Mouse (Mus musculus) hindbrain, embryonic 10.5 days (tissue): Measurements from ENCODE around the gene Relch. TPM values are rescaled to one million over a fixed set of nuclear protein-coding genes. Genes with fewer than 3 reads are reported as not detected.
"Not testable (repeated sequence)": the region's sequence is repeated elsewhere in the genome, so short reads cannot be mapped to it uniquely, and the experiment has no call there.

ENCODE experiments used
- DNase-seq: peaks from one replicate; pipeline ENCODE4 v3.0.0-alpha.2; 2017; ENCODE audit warnings: low spot score
- H3K27ac ChIP-seq: fragments of 300-500 bp; sonication (generic); 2 replicates; pipeline ENCODE4 v1.5.1; 2016; ENCODE audit warnings: mild to moderate bottlenecking, moderate library complexity
- H3K27me3 ChIP-seq: fragments of 300-500 bp; sonication (generic); 2 replicates; pipeline ENCODE4 v1.6.1; 2016; ENCODE audit warnings: mild to moderate bottlenecking; ENCODE audit not compliant: poor library complexity, insufficient read depth, severe bottlenecking
- H3K36me3 ChIP-seq: fragments of 300-500 bp; sonication (generic); 2 replicates; pipeline ENCODE4 v1.6.1; 2016; ENCODE audit warnings: mild to moderate bottlenecking, moderate library complexity
- H3K4me1 ChIP-seq: fragments of 300-500 bp; sonication (generic); replicated peaks from 2 replicates; pipeline ENCODE4 v1.6.1; 2016; ENCODE audit warnings: mild to moderate bottlenecking
- H3K4me3 ChIP-seq: fragments of 300-500 bp; sonication (generic); 2 replicates; pipeline ENCODE4 v1.5.1; 2016; ENCODE audit warnings: mild to moderate bottlenecking, moderate library complexity
- H3K9me3 ChIP-seq: fragments of 300-500 bp; sonication (generic); 2 replicates; pipeline ENCODE4 v1.6.1; 2016; ENCODE audit warnings: mild to moderate bottlenecking, moderate library complexity
- WGBS: fragments of 180-500 bp; shearing (Covaris S2); methylation state at CpG from one replicate; pipeline ENCODE4 v1.1.7; 2016; 5-methylcytosine and 5-hydroxymethylcytosine counted together
- polyA plus RNA-seq: library from polyadenylated mRNA; unstranded; fragments of >200 nt; fragmentation: Nextera tagmentation; extraction: Ambion mirVana; gene quantifications from 2 replicates; pipeline ENCODE4 v1.2.1, GENCODE M21; 2016

Gene Relch
- polyA plus RNA-seq, 1 experiment from 2014 or later: 29.2 TPM

DNA sequence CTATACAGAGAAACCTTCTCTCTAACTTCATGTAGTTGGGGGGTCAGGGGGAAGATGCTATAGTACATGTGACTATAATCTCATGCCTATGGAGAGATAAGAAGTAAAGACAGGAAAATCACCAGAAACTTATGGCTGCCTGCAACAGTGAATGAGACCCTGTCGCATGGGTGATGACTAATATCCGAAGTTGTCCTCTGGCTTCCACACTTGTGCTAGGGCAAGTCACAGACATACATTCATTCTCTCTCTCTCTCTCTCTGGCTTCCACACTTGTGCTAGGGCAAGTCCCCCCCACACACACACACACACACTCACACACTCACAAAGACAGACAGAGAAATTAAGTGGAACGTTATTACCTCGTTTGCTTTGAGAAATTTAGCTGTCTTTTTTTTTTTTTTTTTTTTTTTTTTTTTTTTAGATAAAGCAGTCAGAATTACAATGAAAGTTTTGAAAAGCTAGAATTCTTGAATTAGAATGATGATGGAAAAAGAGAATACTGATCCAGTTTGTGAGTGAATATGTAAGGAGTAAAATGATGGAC lies 37.4 kb downstream of the Relch start:
- Histone ChIP-seq H3K4me1 (no peaks in the 10 kb centered on the region), H3K36me3 (peaks cover 20% of the 10 kb centered on the region), H3K9me3 (no peaks in the 10 kb centered on the region), H3K27ac (no peak overlapping the region), H3K27me3 (no peaks in the 10 kb centered on the region), H3K4me3 (no peak overlapping the region)
- WGBS: 91% methylated on average over 4 of the region's 4 CpGs
- DNase-seq: no peak

DNA sequence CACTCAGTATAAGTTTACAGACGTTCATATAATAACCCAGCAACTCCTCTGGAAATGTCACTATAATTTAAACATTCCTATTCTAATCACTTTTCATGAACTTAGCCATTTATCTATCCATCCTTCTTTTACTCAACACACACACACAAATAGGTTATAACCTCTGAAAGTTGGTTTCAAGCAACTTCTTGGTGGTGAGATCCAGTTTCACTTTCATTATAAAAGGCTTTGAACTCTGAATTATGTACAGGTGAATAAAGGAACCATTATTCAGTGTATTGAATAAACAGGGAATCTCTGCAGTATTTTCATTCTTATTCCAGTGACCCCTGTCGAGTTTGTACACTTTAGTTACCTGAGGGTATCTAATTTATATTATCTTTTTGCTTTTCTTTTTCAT lies 45.8 kb downstream of the Relch start:
- H3K27me3 ChIP-seq: no peaks in the 10 kb centered on the region
- peaks cover 38% of the 10 kb centered on the region for H3K36me3 ChIP-seq
- no peak for DNase-seq
- no peak overlapping the region for H3K4me3 ChIP-seq
- no peak overlapping the region for H3K27ac ChIP-seq
- 87% methylated on average over 2 of the region's 2 CpGs for WGBS
- H3K9me3 ChIP-seq: no peaks in the 10 kb centered on the region
- no peaks in the 10 kb centered on the region for H3K4me1 ChIP-seq

DNA sequence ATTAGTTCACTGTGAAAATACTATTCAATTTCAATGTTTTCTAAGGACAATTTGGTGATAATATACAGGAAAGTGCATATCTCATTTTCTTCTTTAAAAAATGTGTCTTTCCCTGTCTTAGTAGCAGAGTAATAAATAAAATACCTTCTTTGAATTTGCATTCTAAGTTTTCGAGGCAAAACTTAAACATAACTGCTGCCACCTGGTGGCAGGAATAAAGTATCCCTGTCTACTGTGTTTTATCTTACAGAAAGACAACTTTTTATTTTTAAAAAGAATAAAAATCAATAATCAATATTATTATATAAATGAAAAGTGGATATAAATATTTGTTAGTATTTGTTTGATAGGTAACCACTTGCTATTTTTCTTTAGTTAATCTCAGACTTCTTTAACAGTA lies 47.6 kb downstream of the Relch start:
- Histone ChIP-seq H3K4me3 (no peak overlapping the region), H3K9me3 (no peaks in the 10 kb centered on the region), H3K27me3 (no peaks in the 10 kb centered on the region), H3K36me3 (peaks cover 42% of the 10 kb centered on the region), H3K27ac (no peak overlapping the region), H3K4me1 (no peaks in the 10 kb centered on the region)
- no peak for DNase-seq
- WGBS: 59% methylated on average over 1 of the region's 1 CpGs

DNA sequence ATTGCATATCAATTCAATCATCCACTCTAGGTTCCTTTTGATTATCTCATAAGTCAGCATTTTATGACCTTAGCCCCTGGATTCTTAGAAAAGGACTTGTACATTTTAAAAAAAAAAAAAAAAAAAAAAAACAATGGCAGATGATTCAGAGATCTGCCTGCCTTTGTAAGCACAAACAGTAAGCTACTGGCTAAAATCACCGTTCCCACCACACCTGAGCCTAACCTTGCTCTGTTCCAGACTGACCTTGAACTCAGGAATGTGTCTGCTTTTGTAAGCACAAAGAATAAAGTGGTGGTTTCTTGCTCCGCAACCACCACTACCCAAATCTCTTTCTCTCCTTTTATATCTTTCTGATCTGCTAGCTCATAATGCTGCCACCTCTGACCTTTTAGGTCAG lies 49.2 kb downstream of the Relch start:
- Histone ChIP-seq H3K36me3 (peaks cover 43% of the 10 kb centered on the region), H3K27me3 (no peaks in the 10 kb centered on the region), H3K4me3 (no peak overlapping the region), H3K9me3 (no peaks in the 10 kb centered on the region), H3K27ac (no peak overlapping the region), H3K4me1 (no peaks in the 10 kb centered on the region)
- WGBS: 93% methylated on average over 2 of the region's 2 CpGs
- DNase-seq: no peak

DNA sequence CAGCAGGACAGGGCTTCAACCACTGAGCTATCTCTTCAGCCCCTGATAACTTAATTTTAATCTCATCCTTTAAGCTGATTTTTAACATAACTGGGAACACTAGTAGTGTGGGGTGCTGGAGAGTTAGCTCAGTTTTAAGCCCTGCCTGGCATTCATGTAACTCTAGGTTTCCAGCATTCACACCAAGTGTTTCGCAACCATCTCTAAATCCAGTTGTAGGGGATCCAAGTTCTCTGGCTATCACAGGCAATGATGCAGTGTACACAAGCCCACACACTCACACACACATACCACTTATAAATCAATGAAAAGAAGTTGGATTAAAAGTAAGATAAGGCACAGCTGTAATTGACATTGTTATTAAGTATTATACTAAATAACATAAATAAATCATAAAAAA lies 54.7 kb downstream of the Relch start:
- Histone ChIP-seq H3K4me3 (no peak overlapping the region), H3K27ac (no peak overlapping the region), H3K27me3 (no peaks in the 10 kb centered on the region), H3K4me1 (no peaks in the 10 kb centered on the region), H3K36me3 (peaks cover 71% of the 10 kb centered on the region), H3K9me3 (no peaks in the 10 kb centered on the region)
- WGBS: 95% methylated on average over 1 of the region's 1 CpGs
- DNase-seq: no peak

DNA sequence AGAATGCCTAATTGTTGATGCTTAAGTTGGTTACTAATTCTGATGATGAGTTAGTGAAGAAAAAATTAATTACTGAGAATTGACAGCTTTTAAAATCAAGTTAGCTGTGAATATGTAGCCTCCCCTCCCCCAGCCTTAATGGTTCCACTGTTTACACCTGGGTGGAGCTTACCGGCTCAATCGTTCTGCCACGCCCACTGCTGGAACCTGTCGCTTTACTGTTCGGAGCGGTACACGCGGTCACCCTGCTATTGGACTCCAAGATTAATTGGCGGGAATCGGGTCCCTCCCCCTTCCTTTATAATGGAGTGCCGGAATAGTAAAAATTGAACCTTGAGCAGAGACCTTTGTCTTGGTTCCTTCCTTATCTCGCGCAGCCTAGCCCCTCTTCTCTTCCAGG lies 65.6 kb downstream of the Relch start:
- not testable (repeated sequence) for H3K27ac ChIP-seq, H3K4me1 ChIP-seq, DNase-seq, H3K9me3 ChIP-seq, H3K4me3 ChIP-seq, H3K27me3 ChIP-seq
- peaks cover 50% of the 10 kb centered on the region for H3K36me3 ChIP-seq
- WGBS: 94% methylated on average over 13 of the region's 13 CpGs

DNA sequence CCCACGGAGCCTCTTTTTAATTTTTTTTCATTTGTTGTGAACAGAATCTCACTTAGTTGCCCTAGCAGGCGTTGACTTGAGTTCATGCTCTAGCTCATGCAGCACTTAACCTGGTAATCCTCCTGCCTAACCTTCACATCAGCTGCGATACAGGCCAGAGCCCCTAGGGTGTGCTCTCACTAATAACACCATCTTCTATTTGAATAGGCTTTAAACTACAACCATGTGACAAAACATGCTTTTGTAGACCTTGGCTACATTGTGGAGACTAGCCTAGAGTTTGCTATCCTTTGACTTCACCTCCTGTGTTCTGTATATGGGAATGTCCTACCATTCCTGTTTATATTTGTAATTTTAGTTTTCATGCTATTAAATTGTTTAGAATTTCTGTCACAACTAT lies 71.7 kb downstream of the Relch start:
- no peak for DNase-seq
- Histone ChIP-seq H3K27me3 (no peaks in the 10 kb centered on the region), H3K4me3 (no peak overlapping the region), H3K4me1 (no peaks in the 10 kb centered on the region), H3K36me3 (peaks cover 37% of the 10 kb centered on the region), H3K27ac (no peak overlapping the region), H3K9me3 (no peaks in the 10 kb centered on the region)
- WGBS: 73% methylated on average over 3 of the region's 3 CpGs

DNA sequence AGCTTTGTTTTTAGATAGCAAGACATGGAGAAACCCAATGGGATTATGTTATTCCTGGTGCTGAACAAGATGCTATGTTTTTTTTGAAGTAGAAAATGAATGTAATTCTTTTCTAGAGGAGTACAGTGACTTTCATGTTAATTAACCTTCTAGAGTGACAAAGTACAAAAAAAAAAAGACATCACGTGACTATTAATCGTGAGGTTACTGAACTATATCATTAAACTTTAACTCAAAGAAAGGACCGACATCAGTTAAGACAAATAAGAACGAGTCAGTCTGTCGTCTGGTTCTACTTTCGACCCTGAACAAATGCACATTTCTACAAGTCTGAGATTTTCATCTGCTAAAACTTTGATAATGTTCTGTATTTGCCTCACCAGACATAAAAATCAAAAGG lies 74.7 kb downstream of the Relch start:
- WGBS: 97% methylated on average over 6 of the region's 6 CpGs
- peaks cover 56% of the 10 kb centered on the region for H3K36me3 ChIP-seq
- H3K4me1 ChIP-seq: no peaks in the 10 kb centered on the region
- H3K9me3 ChIP-seq: no peaks in the 10 kb centered on the region
- H3K27ac ChIP-seq: no peak overlapping the region
- DNase-seq: no peak
- no peak overlapping the region for H3K4me3 ChIP-seq
- no peaks in the 10 kb centered on the region for H3K27me3 ChIP-seq

DNA sequence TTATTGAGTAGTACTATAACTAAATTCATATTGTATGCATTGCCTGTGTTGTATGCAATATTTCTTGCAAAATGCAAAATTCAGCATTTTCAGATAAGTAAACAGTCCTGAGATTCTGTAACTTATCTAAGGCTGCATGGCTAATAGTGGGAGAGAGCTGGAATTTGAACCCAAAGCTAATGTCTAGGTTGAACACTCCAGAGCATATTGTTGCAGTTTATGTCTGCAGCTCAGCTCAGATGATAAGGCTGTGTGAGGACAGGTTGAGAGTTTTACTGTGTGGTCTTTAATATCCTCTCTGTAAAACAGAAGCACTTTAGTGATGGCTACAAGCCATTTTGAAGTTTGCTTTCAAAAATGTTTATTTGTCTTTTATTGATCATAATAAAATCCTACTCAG lies 75.8 kb downstream of the Relch start:
- DNase-seq: no peak
- no peak overlapping the region for H3K4me3 ChIP-seq
- no peaks in the 10 kb centered on the region for H3K4me1 ChIP-seq
- peaks cover 64% of the 10 kb centered on the region for H3K36me3 ChIP-seq
- H3K9me3 ChIP-seq: no peaks in the 10 kb centered on the region
- no peaks in the 10 kb centered on the region for H3K27me3 ChIP-seq
- H3K27ac ChIP-seq: no peak overlapping the region

DNA sequence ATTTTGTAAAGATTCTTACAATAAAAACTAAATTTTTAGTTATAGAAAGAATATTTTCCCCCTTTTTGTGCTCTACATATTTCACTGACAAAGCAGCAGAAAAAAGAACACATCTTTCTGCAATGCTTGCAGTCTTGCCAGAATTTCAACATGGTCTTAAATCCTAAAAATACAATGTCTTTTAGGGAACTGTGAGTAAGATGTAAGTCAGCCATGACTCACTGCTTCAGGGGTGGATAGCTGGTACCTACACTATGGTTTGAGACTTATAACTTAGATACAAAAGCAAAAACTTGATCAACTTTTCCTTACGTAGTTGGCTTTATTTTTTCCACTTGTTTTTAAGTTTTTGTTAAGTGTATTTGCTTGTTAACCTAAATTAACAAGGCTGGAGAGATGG lies 78.8 kb downstream of the Relch start:
- Histone ChIP-seq H3K36me3 (peaks cover 71% of the 10 kb centered on the region), H3K27ac (no peak overlapping the region), H3K4me1 (no peaks in the 10 kb centered on the region), H3K27me3 (no peaks in the 10 kb centered on the region), H3K4me3 (no peak overlapping the region), H3K9me3 (no peaks in the 10 kb centered on the region)
- DNase-seq: no peak
- 92% methylated on average over 1 of the region's 1 CpGs for WGBS

DNA sequence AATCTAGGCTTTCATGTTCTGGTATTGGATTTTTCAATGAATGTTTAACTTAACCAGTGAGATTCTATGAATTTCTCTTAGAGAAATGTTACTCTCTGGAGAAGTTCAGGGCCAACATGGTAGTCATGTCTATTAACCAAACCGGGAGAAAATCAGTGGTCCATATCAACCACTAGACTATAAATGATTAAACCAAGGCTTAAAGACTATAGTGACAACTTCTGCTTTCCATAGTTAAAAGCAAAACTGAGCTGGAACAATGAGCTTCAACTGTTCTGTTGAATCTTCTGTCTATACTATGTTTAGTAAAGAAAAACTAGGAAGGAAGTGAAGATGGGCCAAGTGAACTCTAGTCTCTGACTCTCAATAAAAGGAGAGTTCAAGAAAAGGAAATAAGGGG lies 82.8 kb downstream of the Relch start:
- H3K36me3 ChIP-seq: peaks cover 81% of the 10 kb centered on the region
- H3K27ac ChIP-seq: no peak overlapping the region
- DNase-seq: no peak
- no peak overlapping the region for H3K4me3 ChIP-seq
- 94% methylated on average over 1 of the region's 1 CpGs for WGBS
- no peaks in the 10 kb centered on the region for H3K27me3 ChIP-seq
- no peaks in the 10 kb centered on the region for H3K9me3 ChIP-seq
- no peaks in the 10 kb centered on the region for H3K4me1 ChIP-seq

DNA sequence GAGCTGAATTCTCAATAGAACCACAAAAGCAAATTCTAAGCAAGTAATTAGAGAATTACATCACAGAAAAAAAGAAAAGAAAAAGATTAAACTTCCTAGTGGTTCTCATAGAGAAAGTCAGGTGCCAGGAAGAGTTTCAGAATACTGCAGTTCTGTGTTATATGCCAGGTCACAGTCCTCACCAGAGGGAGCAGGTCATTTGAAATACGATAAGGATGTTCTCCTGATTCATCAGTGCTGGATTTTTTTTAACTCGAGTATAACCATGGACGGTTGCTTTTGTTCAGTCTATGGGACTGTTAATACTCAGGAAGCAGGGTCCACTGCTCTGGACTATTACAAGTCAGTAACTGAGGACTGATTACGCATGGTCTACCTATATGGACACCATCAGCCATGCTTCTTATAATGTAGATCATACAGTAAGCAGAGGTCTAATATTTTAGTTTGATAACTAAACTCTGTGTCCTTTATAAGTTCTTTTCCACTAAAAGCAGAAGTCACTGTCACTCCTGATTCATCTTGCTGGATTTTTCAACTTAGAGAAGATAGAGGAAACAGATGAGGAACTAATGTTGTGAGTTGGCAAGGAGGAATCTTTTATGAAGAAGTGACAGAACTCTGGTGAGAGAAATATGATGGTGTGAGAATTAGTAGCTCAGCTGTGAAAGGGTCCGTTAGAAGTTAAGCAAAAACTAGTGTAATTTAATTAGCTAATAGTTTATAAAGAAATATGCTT lies 83.4 kb downstream of the Relch start:
- DNase-seq: no peak
- H3K27ac ChIP-seq: no peak overlapping the region
- no peaks in the 10 kb centered on the region for H3K4me1 ChIP-seq
- 92% methylated on average over 5 of the region's 5 CpGs for WGBS
- no peaks in the 10 kb centered on the region for H3K9me3 ChIP-seq
- no peaks in the 10 kb centered on the region for H3K27me3 ChIP-seq
- H3K4me3 ChIP-seq: no peak overlapping the region
- peaks cover 76% of the 10 kb centered on the region for H3K36me3 ChIP-seq

DNA sequence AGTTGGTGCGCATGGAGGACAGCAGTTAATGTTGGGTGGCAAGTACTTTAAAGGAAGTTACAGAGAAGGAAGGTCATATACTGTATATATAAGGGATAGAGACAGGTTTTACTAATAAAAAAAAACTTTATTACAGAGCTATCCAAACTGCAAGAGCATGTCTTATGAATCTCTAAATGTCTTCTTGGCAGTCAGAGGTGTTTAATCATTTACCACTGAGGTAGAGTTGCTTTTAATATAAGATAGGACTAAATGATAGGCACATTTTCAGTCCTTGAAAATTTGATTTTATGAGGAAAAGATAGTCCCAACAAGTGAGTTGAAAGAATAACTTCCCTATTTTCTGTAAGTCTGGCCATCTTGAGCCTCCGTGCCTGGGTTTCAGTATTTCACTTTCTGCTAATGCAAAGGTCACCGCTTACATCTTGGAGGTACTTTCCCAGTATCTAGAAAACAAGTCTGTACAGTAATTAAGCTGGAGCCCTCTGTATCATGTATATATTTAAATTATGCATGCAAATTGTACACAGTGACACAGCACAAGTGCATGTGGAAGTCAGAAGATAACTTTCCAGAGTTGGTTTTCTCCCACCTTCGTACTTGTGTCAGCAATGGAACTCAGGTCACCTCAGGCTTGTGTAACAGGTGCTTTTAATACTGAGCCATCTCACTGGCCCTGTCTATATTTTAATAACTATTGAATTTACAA lies 84.6 kb downstream of the Relch start:
- no peak for DNase-seq
- no peak overlapping the region for H3K4me3 ChIP-seq
- peaks cover 71% of the 10 kb centered on the region for H3K36me3 ChIP-seq
- 93% methylated on average over 4 of the region's 4 CpGs for WGBS
- H3K9me3 ChIP-seq: no peaks in the 10 kb centered on the region
- no peaks in the 10 kb centered on the region for H3K4me1 ChIP-seq
- H3K27ac ChIP-seq: no peak overlapping the region
- no peaks in the 10 kb centered on the region for H3K27me3 ChIP-seq
